Mouse (Mus musculus) colon, adult 2 months (tissue): ENCODE measurements around the gene Grik2. TPM values are rescaled to one million over a fixed set of nuclear protein-coding genes. Genes with fewer than 3 reads are reported as not detected.

Experiments used
- polyA plus RNA-seq: library from polyadenylated mRNA; depleted of rRNA; stranded (reverse); fragments of >200 nt; gene quantifications from 2 replicates; pipeline ENCODE4 v1.2.3, GENCODE M21; 2012; rRNA removed

Grik2 gene
- 0.08 and 0.10 TPM in 2 replicates for polyA plus RNA-seq

GRCm38 (mm10) chr10:49788381-49788906 lies at the start of gene Grik2:
TSS of gene Grik2 (minus strand) at chr10:49788766.

